Mouse (Mus musculus) embryo, embryonic 10 days (tissue): ENCODE results near the gene Cog7.

ENCODE experiments used
- DNase-seq: peaks from one replicate; pipeline ENCODE4 v3.0.0-alpha.2; 2015; ENCODE audit warnings: low spot score

The Cog7 gene

GRCm38 (mm10) chr7:121899311-121899710 lies 82.2 kb downstream of the Cog7 start:
- peak; percentile 74 for DNase-seq

GRCm38 (mm10) chr7:121896689-121897088 lies 84.8 kb downstream of the Cog7 start:
- no peak for DNase-seq

GRCm38 (mm10) chr7:121890636-121891360 lies 90.7 kb downstream of the Cog7 start:
- DNase-seq: no peak

- DNase-seq: no peak
Observed at GRCm38 (mm10) chr7:121880246-121880645, 101.3 kb downstream of the Cog7 start.

- no peak for DNase-seq
Observed at GRCm38 (mm10) chr7:121874784-121875183, 106.7 kb downstream of the Cog7 start.

- DNase-seq: no peak
Observed at GRCm38 (mm10) chr7:121873998-121874397, 107.5 kb downstream of the Cog7 start.

GRCm38 (mm10) chr7:121871631-121872030 lies 109.9 kb downstream of the Cog7 start:
- DNase-seq: no peak

GRCm38 (mm10) chr7:121864858-121865585 lies 116.5 kb downstream of the Cog7 start, which contains the start of gene Scnn1b:
TSS of gene Scnn1b (plus strand) at chr7:121865038.
- peak; percentile 55 for DNase-seq

- no peak for DNase-seq
Observed at GRCm38 (mm10) chr7:121858939-121859338, 122.6 kb downstream of the Cog7 start.

GRCm38 (mm10) chr7:121857177-121857884 lies 124.2 kb downstream of the Cog7 start:
- DNase-seq: no peak

GRCm38 (mm10) chr7:121848537-121849168 lies 132.9 kb downstream of the Cog7 start:
- no peak for DNase-seq

- DNase-seq: no peak
Observed at GRCm38 (mm10) chr7:121845964-121846363, 135.5 kb downstream of the Cog7 start.

- DNase-seq: no peak
Observed at GRCm38 (mm10) chr7:121842234-121842633, 139.3 kb downstream of the Cog7 start.

- DNase-seq: no peak
Observed at GRCm38 (mm10) chr7:121840810-121841209, 140.7 kb downstream of the Cog7 start.

- DNase-seq: no peak
Observed at GRCm38 (mm10) chr7:121836827-121837226, 144.7 kb downstream of the Cog7 start.

GRCm38 (mm10) chr7:121835392-121835791 lies 146.1 kb downstream of the Cog7 start:
- peak; percentile 9 for DNase-seq
